Mouse (Mus musculus) left cerebral cortex, adult 8-10 months (tissue): ENCODE measurements around the gene Cers3. TPM values are rescaled to one million over a fixed set of nuclear protein-coding genes. Genes with fewer than 3 reads are reported as not detected.
A peak's percentile ranks its signal among the peaks of the same experiment; 100 is the strongest.

Source experiments
- DNase-seq, 2 experiments: peaks; one replicate each; pipeline ENCODE4 v3.0.0; 2022; ENCODE audit warnings: low spot score in 2 of 2
- total RNA-seq, 4 experiments: library from RNA; stranded (reverse); gene quantifications; 2 replicates each; pipeline ENCODE4 v1.2.4; 2022

Cers3 gene
- total RNA-seq, 4 experiments from 2014 or later, result 0.15 to 0.66 (median 0.22) TPM

- DNase-seq, result no peak
Observed at GRCm38 (mm10) chr7:66779944-66780942, 36.9 kb downstream of the Cers3 start.

GRCm38 (mm10) chr7:66786476-66786875, 43.2 kb downstream of the Cers3 start:
- DNase-seq, result no peak

- DNase-seq, result no peak
Observed at GRCm38 (mm10) chr7:66787816-66788215, 44.5 kb downstream of the Cers3 start.

- no peak for DNase-seq
Observed at GRCm38 (mm10) chr7:66789860-66790748, 46.8 kb downstream of the Cers3 start.

GRCm38 (mm10) chr7:66791022-66791421, 47.7 kb downstream of the Cers3 start:
- DNase-seq, result no peak

- DNase-seq, result no peak
Observed at GRCm38 (mm10) chr7:66796909-66797308, 53.6 kb downstream of the Cers3 start.

- DNase-seq, result no peak
Observed at GRCm38 (mm10) chr7:66797345-66797744, 54.0 kb downstream of the Cers3 start.

GRCm38 (mm10) chr7:66798826-66799225, 55.5 kb downstream of the Cers3 start:
- no peak for DNase-seq

- no peak for DNase-seq
Observed at GRCm38 (mm10) chr7:66800784-66801183, 57.5 kb downstream of the Cers3 start.

- DNase-seq, result no peak
Observed at GRCm38 (mm10) chr7:66801785-66802184, 58.5 kb downstream of the Cers3 start.

- DNase-seq, result no peak
Observed at GRCm38 (mm10) chr7:66803798-66804197, 60.5 kb downstream of the Cers3 start.

GRCm38 (mm10) chr7:66806801-66807200, 63.5 kb downstream of the Cers3 start:
- DNase-seq, result no peak

- no peak for DNase-seq
Observed at GRCm38 (mm10) chr7:66810436-66810835, 67.1 kb downstream of the Cers3 start.

- DNase-seq, result no peak
Observed at GRCm38 (mm10) chr7:66811294-66811693, 68.0 kb downstream of the Cers3 start.

GRCm38 (mm10) chr7:66812289-66812688, 69.0 kb downstream of the Cers3 start:
- no peak for DNase-seq

- DNase-seq, result no peak
Observed at GRCm38 (mm10) chr7:66812737-66813136, 69.4 kb downstream of the Cers3 start.

GRCm38 (mm10) chr7:66813172-66813571, 69.9 kb downstream of the Cers3 start:
- no peak for DNase-seq

- DNase-seq, result no peak
Observed at GRCm38 (mm10) chr7:66815526-66815925, 72.2 kb downstream of the Cers3 start.

- DNase-seq, result no peak
Observed at GRCm38 (mm10) chr7:66820034-66820433, 76.7 kb downstream of the Cers3 start.

- DNase-seq, result no peak
Observed at GRCm38 (mm10) chr7:66830803-66831202, 87.5 kb downstream of the Cers3 start.

GRCm38 (mm10) chr7:66831295-66831694, 88.0 kb downstream of the Cers3 start:
- no peak for DNase-seq

GRCm38 (mm10) chr7:66839463-66840007, 96.2 kb downstream of the Cers3 start, which contains the start of gene Adamts17:
Gene Adamts17 (plus strand): TSS chr7:66839735.
- peak; percentile 82 to 96 for DNase-seq
